Mouse (Mus musculus) monocyte, adult 59 days (primary cell): ENCODE measurements around the gene Ghitm. TPM values are rescaled to one million over a fixed set of nuclear protein-coding genes. Genes with fewer than 3 reads are reported as not detected.

ENCODE experiments used
- total RNA-seq, 2 experiments: library from RNA; stranded (reverse); gene quantifications; one replicate each; pipeline ENCODE4 v1.2.4; 2023

Gene Ghitm
- 100 to 1,000 TPM; 165 to 169 TPM for total RNA-seq

DNA sequence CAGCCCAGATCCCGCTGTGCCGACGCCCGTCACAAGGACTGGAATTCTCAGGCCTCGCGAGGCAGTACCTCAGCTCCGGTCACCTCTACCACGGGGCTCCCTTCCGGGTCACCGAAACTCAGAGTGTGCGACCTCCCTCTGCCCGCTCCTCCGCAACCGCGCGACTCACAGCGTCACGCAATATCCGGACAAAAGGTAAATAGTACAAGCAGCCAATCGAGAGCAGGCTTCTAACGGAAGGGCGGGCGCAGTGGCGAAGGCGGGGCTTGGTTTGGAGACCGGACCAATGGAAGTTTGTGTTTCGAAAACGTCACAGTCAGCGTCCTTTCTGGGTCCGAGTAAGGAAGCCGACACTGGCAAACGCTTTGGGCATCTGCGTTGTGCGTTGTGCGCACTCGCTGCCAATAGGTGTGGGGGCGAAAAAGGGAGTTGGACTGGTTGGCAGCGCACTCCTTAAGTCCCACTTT is at the start of gene Ghitm:
TSS of gene Ghitm (minus strand) at position 146 of the 467 bp plus-strand sequence.

DNA sequence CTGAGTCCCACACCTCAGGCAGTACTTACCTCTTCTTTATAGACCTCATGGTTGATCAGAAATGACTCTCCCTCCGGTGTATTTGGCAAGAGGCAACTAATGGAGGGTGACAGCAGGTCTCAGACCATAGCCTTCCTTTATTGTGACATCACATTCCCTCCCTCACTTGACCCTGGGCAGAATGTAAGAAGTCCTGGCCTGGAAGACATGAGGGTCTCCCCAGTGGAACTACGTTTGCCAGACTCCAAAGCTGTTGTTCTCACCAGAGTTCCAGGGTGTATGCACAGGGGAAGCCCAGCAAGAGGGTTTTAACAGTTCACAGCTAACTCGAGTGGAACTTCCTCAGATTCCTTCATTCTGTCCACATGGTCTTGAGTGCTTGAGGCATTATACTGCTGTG is 21.1 kb downstream of the Ghitm start, which contains the start of gene 2610528A11Rik:
TSS of gene 2610528A11Rik (minus strand) at position 101 of the 400 bp plus-strand sequence.

DNA sequence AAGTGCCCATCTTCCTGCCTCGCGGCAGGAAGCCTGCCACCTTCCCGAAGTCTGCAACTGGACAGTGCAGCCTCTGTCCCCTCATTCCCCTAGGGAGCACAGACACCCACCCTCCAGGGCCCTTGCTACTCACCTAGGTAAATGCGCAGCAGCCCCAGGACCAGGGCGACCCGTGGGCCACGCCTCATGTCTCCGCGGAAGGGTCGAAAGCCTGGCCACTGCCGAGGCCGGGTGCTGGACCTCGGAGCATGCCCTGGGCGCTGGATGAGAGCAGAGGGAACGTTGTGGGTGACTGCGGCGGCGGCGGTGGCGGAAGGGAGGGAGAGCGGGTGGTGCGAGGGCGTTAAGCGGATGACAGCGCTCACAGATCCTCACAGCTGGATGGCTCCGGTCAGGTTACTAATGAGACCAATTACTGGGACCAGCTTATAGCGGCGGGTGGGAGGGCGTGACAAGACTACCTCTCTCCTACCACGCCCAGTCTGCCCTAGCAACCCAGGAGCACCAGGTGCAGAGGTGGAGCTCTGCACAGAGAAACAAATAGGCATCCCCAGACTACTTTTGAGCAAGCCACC is 37.0 kb downstream of the Ghitm start, which contains the start of gene Cdhr1:
TSS of gene Cdhr1 (minus strand) at position 392 of the 575 bp plus-strand sequence.

Other genes starting within 250 kb of the Ghitm start
- 10 to 100 TPM; 12.6 to 12.8 TPM for gene Ccser2, start 166.5 kb downstream of the Ghitm start, total RNA-seq
- not detected for gene Rgr, start 86.3 kb downstream of the Ghitm start, total RNA-seq
- gene Lrit1, start 80.4 kb downstream of the Ghitm start, total RNA-seq = not detected
- not detected for gene Lrit2, start 67.3 kb downstream of the Ghitm start, total RNA-seq
- under 1 TPM in 1 of 2 experiments, not detected in 1; 0.26 TPM for gene Cdhr1, start 36.9 kb downstream of the Ghitm start, total RNA-seq
- 1 to 10 TPM in 1 of 2 experiments, not detected in 1; 1.3 TPM for gene 2610528A11Rik, start 21.2 kb downstream of the Ghitm start, total RNA-seq